Mouse (Mus musculus) kidney, postnatal 25 days (tissue): ENCODE measurements around the gene B4galnt3.
A peak's percentile ranks its signal among the peaks of the same experiment; 100 is the strongest.

Experiments used
- DNase-seq, 2 experiments: peaks; one replicate each; pipeline ENCODE4 v3.0.0; 2021; ENCODE audit warnings: mixed read lengths in 2 of 2

Gene B4galnt3

DNA sequence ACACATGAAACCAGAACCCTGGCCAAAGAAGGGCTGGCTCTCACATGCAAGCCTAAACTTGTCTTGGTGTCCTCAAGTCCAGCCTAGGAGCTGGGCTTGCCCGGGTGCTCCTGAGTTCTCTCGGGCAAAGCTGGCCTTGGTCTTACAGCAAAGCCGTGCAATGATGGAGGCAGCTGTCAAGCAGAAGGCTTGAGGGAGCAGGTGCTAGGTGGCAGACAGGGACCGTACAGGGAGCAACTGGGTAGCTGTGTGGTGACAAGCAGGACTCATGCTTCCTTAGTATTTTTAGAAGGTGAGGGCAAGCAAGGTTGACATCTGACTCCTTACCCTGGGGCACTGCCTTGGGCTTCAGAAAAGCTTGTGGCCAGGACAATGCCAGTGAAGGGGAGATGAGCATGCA is 110.6 kb downstream of the B4galnt3 start:
- no peak for DNase-seq

DNA sequence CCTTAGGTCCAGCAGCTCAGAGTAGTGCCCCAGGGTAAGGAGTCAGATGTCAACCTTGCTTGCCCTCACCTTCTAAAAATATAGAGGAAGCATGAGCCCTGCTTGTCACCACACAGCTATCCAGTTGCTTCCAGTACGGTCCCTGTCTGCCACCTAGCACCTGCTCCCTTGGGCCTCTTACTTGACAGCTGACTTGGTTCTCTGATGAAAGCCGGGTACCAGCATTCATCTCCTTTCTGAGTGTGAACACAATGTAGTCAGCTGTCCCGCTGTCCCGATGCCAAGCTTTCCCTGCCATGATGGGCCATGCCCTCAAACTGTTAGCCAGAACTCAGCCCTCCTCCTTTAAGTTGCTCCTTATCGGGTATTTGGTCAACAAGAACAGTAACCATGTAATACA is 112.2 kb downstream of the B4galnt3 start:
- DNase-seq, result no peak

DNA sequence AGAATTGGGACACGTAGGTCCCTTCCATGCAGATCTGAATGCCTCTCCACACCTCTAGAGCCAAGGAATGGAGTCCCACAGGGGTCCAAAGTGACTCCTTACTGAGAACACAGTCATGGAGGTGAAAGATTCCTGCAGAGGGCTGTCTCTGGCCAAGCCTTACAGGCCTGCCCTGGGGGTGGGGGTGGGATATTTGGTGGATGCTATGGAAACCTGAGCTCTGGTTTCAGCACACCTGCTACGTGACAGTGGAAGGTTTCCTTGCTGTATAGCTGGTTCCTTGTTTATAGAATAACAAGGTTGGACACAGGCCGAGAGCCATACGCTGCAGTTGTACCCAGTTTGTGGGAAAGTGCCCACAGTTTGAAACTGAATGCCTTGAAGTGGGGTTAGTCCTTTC is 113.9 kb downstream of the B4galnt3 start:
- no peak for DNase-seq

DNA sequence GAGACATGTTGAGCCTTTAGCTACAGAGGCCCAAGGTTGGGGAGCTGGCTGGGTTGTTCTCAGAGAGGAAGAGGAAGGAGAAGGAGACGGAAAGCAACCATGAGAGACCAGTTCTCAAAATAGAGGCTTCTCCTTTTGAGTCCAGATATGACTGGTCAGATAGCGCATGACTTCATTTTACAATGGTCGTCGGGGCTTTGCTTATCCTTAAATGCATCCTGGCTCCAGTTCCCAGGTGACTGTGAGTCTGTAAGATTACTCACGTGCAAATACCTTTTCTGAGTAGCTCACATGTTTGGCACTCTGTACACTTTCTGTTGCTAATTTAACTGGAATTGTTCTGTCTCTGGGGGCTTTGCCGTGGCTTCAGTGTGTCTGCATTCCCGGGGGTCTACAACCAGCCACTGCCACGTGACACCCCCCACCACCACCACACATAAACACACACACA is 114.6 kb downstream of the B4galnt3 start:
- no peak for DNase-seq

DNA sequence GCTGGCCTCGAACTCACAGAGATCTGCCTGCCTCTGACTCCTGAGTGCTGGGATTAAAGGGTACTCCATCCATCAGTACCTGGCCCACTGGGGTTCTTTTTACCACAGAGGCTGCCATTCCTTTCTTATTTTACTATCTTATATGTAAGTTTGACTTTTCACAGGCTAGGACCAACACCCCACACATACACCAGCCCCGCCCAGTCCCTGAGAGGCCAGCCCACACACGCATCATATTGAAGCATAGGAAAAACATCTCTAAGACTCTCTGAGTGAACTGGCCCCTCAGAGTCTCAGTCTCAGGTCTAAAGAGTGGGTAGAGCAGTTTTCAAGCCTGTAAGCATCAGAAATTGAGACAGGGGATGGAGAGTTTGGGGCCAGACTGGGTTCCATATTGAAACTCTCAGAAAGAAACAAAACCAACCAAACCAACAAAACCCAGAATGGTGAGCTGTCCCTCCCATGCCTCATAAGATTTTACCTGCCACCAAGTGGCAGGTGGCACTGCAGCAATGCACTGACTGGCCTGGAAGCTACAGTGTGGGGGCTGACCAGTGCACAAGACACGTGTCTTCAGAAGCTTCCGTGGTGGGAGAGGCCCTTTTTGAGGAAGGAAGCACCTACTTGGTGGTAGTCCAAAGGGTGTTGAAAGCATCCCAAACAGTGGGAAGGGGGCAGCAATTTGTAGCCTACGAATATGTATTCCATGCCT is 115.2 kb downstream of the B4galnt3 start:
- DNase-seq, result no peak

DNA sequence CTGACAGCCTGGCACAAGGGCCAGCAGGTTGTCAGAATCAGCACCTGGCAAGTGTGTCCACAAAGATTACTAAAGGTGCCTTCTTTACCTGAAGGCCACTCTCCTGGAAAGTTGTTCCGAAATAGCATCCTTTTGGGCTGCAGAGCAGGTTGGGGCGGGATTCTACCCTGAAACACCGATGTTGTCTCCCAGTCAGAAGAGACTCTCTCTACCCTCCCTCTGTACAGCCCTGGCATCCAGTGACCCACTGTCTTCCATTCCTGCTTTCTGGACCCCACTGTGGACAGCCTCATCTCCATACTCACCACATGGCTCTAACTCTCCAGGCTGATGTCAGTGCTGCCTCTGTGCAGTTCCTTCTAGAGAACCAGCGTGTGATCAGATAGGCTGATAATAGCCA is 118.7 kb downstream of the B4galnt3 start:
- no peak for DNase-seq

DNA sequence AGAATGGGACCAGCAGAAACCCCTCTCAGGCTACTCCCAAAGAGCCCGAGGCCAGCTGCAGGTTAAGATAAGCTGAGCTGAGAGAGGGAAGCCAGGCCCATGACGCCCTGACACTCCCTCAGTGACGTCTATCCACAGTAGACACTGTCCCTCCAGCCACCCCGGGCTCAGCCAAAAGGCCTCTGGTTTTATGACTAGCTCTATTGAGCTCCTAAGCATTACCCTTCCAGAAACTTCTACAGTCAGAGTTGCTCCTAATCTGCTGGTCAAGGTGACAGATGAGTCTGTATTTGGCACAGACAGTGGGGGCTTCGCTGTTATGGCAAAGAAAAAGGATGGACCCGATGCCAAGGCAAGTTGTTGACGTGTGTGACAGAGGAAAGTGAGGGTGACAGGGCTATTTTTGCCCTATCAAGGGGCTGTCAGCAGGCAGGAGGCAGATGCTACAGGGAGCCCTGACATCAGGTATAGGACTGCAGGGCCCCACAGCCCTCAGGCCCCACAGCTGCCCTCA is 119.7 kb downstream of the B4galnt3 start:
- peak in 1 of 2 experiments; percentile 58 for DNase-seq

DNA sequence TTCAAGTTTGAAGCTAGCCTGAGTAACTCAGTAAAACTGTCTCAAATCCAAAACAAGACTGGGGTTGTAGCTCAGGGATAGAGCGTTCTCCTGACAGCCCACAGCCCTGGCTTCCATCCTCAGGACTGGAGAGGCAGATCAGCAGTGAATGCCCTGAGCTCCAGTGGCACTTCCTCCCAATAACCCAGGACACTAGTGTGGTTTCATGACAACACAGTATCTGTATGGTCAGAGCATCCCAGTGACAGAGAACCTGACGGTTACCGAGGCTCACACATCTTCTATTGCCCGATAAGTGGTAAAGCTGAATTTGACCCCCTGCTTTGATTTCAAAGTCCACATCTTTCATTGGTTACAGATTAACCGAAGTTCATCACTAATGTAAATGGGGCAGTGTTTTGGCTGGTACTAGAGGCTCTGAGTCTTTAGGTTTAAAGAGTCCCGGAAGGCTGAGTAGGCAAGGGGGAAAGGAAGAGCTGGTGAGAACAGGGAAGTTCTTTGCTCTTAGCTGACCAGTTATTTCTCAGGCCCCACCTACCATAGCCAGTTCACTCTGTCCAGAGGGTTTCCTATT is 120.2 kb downstream of the B4galnt3 start:
- no peak for DNase-seq

DNA sequence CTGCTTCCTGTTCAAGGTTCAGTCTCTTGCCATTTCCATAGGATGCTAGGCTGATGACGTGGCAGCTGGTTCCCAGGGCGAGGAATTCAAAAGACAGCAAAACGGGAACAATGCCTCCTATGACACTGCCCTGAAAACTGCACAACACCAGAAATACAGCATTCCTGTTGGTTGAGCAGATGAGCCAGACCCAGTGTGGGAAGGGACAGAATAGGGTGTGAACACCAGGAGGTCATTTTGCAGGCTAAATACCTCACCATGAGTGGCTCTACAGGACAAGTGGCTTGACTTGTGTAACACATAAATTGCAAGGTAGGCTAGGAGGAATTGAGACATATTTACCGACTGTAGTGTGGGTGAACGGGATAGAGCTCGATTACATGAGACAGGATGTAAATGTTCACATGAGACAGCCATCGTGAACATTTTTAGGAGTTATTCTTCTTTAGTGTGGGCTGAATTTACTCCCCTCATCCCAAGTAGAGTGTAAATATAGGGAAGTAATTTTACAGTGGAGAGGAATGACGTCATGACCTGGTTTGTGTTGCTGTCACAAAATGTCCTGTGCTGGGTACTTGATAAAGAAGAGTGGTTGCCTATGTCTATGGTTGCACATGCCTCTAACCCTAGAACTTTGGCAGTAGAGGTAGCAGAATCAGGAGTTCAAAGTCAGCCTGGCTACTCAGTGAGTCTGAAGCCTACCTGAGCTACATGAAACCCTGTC is 121.9 kb downstream of the B4galnt3 start:
- no peak for DNase-seq

DNA sequence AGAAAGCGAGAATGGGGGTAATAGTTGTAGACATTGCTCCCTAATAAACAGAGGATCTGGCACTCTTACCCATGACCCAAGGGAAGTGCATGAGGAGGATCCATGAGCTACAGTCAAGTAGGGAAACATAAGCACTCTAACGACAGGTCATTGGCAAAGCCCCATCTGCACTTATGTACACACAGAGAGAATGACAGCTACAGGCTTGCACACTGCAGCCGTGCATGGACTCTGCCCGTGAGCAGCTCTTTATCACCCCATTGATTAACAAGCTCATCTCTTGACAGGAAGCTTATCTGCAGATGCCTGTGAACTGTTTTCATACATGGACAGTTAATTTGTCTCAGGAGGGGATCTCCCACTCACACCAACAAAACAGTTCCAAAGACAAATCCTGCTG is 126.8 kb downstream of the B4galnt3 start:
- DNase-seq, result no peak

DNA sequence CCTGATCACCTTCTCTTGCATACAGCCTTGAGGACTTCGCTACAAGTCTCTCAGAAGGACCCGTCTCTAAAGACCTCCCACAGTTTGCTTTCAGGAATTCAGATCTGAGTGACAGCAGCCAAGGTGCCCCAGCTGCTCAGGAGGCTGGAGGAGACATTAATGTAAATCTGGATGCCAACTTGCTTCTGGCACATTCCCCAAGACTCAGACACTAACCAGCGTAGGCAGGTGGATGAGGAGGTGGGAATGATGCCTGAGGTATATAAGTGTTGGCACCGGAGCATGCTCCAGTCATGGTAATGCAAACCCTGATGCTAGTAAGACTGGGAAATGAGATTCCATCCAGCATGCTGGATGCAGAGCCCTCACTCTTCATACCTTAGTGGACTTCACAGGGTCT is 129.6 kb downstream of the B4galnt3 start:
- DNase-seq, result no peak

DNA sequence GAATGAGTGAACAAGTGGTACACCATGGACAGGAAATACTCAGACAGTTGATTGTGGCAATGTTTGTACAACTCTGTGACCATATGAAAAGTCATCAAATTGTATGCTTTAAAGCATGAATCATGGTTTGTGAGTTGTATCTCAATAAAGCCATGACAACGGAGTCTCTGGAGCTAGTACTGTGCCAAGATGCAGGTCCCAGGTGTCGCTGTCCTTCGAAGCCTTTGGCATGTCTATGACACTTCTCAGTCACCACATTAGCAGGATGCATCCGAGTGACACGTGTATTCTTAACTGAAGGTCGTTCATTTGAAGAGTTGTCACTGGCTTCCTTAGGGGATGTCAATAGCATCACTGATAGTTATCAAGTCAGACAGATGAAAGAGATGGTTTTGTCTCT is 131.4 kb downstream of the B4galnt3 start:
- no peak for DNase-seq

DNA sequence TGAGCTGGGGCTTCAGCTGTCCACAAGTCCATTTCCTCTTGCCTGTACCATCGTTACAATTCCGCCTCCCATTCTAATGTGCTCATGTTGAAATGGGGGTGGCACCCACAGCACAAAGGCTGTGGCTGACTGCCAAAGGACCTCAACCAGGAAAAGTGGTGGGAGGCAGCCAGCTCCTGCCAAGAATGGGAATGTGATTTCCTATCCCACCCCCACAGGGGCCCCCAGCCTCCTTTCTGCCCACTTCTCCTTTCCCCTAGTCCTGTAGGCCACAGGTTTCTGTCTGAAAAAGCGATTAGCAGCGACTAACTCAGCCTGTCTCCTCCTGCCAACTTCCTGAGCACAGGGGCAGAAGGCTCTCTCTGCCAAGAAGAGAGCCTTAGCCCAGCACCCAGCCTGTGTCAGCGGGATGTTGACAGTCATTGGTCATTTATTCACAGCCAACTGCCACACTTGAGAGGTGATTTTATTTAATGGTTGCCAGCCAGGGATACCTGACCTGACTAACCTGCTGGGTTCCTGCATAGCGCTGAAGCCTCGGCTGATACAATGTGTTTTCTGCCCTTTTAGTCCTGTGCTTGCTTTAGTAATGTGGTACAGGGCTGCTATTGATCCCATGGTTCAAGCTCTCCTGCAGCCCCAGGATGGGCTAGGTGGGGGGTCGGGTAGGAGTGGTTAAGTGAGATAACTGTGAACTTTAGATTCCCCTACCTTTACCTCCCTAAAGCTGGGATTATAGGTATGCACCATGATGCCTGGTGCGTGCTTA is 135.0 kb downstream of the B4galnt3 start:
- peak; percentile 59 to 80 for DNase-seq

DNA sequence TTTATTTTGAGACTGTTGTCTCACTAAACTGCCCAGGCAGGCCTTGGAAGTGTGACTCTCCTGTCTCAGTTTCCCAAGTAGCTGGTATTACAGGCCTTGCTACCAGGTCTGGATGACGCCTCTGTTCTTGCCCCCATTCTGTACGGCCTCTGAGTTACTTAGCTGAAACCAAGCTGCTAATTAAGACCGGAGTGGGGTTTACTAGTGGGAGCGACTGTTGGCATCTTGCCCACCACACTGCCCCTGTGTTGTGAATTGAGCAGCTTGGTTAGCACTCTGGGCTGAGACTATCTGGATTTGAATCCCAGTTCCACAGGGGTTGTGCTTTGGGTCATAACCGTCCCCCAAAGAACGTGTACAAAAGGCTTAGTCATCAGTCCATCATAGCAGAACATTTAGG is 136.9 kb downstream of the B4galnt3 start:
- DNase-seq, result peak in 1 of 2 experiments; percentile 31

DNA sequence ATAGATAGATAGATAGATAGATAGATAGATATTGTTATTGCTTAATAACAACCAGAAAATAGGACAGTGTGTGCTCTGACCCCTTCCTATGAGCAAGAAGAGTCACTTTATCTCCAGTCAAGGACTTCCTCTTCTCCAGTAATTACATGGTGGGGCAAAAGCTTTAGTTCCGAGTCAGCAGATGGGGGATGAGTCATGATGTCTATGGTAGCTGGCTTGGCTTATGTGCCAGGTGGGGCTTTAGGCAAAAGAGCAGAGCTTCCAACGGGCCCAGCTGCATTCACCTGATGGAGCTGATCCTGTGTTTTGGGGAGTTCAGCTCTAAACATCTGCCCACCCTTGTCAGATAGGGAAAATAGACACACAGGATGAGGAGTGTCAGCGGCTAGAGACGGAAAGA is 138.8 kb downstream of the B4galnt3 start:
- DNase-seq, result peak in 1 of 2 experiments; percentile 6

DNA sequence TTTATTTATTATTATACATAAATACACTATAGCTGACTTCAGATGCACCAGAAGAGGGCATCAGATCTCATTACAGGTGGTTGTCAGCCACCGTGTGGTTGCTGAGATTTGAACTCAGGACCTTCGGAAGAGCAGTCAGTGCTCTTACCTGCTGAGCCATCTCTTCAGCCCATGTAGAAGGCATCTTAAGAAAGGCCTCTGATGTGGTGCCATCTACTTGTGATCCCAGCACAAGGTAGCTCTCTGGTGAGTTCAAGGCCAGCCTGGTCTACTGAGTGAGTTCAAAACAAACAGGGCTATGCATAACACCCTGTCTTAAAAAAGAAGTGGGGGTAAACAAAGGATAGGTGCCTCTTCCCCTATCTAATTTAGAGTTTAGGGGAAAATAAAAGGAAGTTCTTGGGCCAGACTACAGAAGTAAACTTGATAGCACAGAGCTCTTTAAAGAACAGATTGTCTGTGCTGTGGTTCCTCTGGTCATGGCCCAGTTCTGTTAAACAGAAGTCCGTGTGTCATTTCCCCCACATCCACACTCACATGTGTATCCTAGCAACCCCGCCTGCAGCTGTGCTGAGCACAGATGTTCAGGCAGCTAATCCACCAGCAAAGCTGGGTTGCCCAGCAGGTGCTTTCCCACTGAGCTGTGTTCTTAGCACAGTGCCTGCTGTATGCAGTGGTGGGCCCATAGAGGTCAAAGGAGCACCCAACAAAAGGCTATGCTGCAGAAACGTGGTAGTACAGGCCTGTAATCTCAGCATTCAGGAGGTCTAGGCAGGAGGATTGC is 139.6 kb downstream of the B4galnt3 start:
- DNase-seq, result peak in 1 of 2 experiments; percentile 47
